In the genomic region with DNA sequence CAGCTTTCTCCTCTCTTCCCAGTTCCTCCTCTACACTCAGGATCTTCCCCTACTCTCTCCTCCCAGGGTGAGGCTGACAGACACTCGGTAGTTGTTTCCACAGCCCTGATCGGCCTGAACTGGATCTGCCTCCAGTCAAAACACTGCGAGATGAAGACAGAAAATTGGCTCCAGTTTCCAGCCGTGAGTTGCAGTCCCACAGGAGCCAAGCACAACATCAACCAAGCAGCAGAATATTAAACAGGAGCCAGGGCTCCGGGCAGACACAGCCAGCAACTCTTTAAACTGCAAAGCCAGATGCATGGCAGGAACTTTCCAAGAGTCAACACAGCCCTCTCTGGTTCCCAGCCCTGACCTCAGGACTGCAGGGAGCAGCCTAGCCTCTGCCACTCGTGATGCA, we compare ENCODE assay signal across 9 mouse cellular contexts. TPM values are rescaled to one million over a fixed set of nuclear protein-coding genes. Genes with fewer than 3 reads are reported as not detected.
DNase-seq lines count a peak whose midpoint lies in the region; ATAC-seq and TF ChIP-seq lines count a peak whose summit lies in the region.
"Had no signal": no experiment of that assay in that cellular context is flagged by ENCODE, and none has a peak within 500 bp of the region (broad histone marks: within the 10 kb centered on the region; RNA-seq: fewer than 3 reads in every experiment).

No protein-coding gene starts in this region.

- peaks cover 24% of the 10 kb centered on the region for H3K36me3 ChIP-seq in forebrain, embryonic 12.5 days (replicated peaks)
- H3K36me3 ChIP-seq in heart, postnatal 0 days (replicated peaks; ENCODE audit: control insufficient read depth, insufficient read depth, low read length), result peaks cover 14% of the 10 kb centered on the region; the same call in 1 of the 2 replicates
- H3K36me3 ChIP-seq in neural tube, embryonic 12.5 days, result peaks cover 29% of the 10 kb centered on the region

- H3K9ac ChIP-seq in forebrain, embryonic 12.5 days, result 0 out of 2 replicates have a peak overlapping the region, but pooled peaks have one; percentile 9
- H3K9ac ChIP-seq in heart, postnatal 0 days (replicated peaks; ENCODE audit: low read depth, low read length), result no peak overlapping the region
- no peak overlapping the region for H3K9ac ChIP-seq in neural tube, embryonic 12.5 days

- peak; percentile 43 for DNase-seq in adrenal gland, postnatal 10 days
- DNase-seq in adrenal gland, adult 18-20 months (ENCODE audit: low spot score in 2 of 2), result no peak
- peak; percentile 88 for DNase-seq in heart, postnatal 0 days (ENCODE audit: low spot score)
- peak; percentile 57 for DNase-seq in kidney, postnatal 14 days
- no peak for DNase-seq in cerebellum, adult 8-10 months
- DNase-seq in thymus, postnatal 36 days, result no peak

- H3K27me3 ChIP-seq in forebrain, embryonic 12.5 days, result peaks cover 37% of the 10 kb centered on the region
- peaks cover 25% of the 10 kb centered on the region; the same call in 1 of the 2 replicates for H3K27me3 ChIP-seq in heart, postnatal 0 days (ENCODE audit: control insufficient read depth, insufficient read depth, low read length)
- H3K27me3 ChIP-seq in neural tube, embryonic 12.5 days (replicated peaks), result peaks cover 18% of the 10 kb centered on the region; the same call in 1 of the 2 replicates

- no peaks in the 10 kb centered on the region for H3K9me3 ChIP-seq in forebrain, embryonic 12.5 days
- H3K9me3 ChIP-seq in heart, postnatal 0 days (replicated peaks; ENCODE audit: control insufficient read depth, low read length), result no peaks in the 10 kb centered on the region
- no peaks in the 10 kb centered on the region for H3K9me3 ChIP-seq in neural tube, embryonic 12.5 days

- H3K27ac ChIP-seq in forebrain, embryonic 12.5 days, result peak overlapping the region; percentile 65
- peak overlapping the region; percentile 63 for H3K27ac ChIP-seq in heart, postnatal 0 days (ENCODE audit: low read depth)
- H3K27ac ChIP-seq in neural tube, embryonic 12.5 days, result no peak overlapping the region

- TF ChIP-seq CTCF in heart, postnatal 0 days (IDR thresholded peaks at IDR 0.05; ENCODE audit: low read depth), result no peak

- WGBS in forebrain, embryonic 12.5 days, result 5% methylated on average over 6 of the region's 6 CpGs
- 4% methylated on average over 6 of the region's 6 CpGs for WGBS in heart, postnatal 0 days
- 10% methylated on average over 6 of the region's 6 CpGs for WGBS in neural tube, embryonic 12.5 days

- TF ChIP-seq EP300 in heart, postnatal 0 days (IDR thresholded peaks at IDR 0.05; ENCODE audit: low read depth), result no peak

- H3K4me2 ChIP-seq in forebrain, embryonic 12.5 days, result peak overlapping the region; percentile 39
- H3K4me2 ChIP-seq in heart, postnatal 0 days (ENCODE audit: low read depth, low read length), result peak overlapping the region; percentile 17
- H3K4me2 ChIP-seq in neural tube, embryonic 12.5 days (replicated peaks), result peak overlapping the region; percentile 75

- H3K4me3 ChIP-seq in forebrain, embryonic 12.5 days (replicated peaks), result peak overlapping the region; percentile 13; the same call in 1 of the 2 replicates
- H3K4me3 ChIP-seq in heart, postnatal 0 days (ENCODE audit: low read depth, low read length), result no peak overlapping the region
- no peak overlapping the region for H3K4me3 ChIP-seq in neural tube, embryonic 12.5 days

- peaks cover 50% of the 10 kb centered on the region for H3K4me1 ChIP-seq in forebrain, embryonic 12.5 days
- H3K4me1 ChIP-seq in heart, postnatal 0 days (ENCODE audit: control insufficient read depth, insufficient read depth), result peaks cover 20% of the 10 kb centered on the region
- H3K4me1 ChIP-seq in neural tube, embryonic 12.5 days, result peaks cover 39% of the 10 kb centered on the region

- ATAC-seq in forebrain, embryonic 12.5 days (ENCODE audit: low FRiP score), result no peak
- peak; percentile 80 for ATAC-seq in heart, postnatal 0 days (ENCODE audit: insufficient read depth, low read depth)
- no peak for ATAC-seq in neural tube, embryonic 12.5 days (ENCODE audit: low FRiP score, low read depth)

RNA-seq across cellular contexts. Expression of a gene that starts 3.9 kb away (rescaled TPM):
- 1 to 10 TPM; 7.9 to 9.3 TPM for total RNA-seq in adrenal gland, postnatal 10 days (2021)
- 1 to 10 TPM; 3.9 to 6.2 TPM for total RNA-seq in adrenal gland, adult 18-20 months (2021)
- polyA plus RNA-seq in forebrain, embryonic 12.5 days (2016; fragmentation: Nextera tagmentation; extraction: Ambion mirVana), result 24.5 and 25.8 TPM in 2 replicates
- total RNA-seq in heart, postnatal 0 days (2014; rRNA removed; ENCODE audit: low replicate concordance), result 2.3 and 4.0 TPM in 2 replicates
- polyA plus RNA-seq in heart, postnatal 0 days (2015; fragmentation: Nextera tagmentation; extraction: Ambion mirVana), result 5.0 and 5.5 TPM in 2 replicates
- 25.2 and 25.7 TPM in 2 replicates for polyA plus RNA-seq in neural tube, embryonic 12.5 days (2016; fragmentation: Nextera tagmentation; extraction: Ambion mirVana)
- total RNA-seq: liver, adult 2 months had no signal

Comparison
In these comparisons a context has a peak if more than half of its experiments do, and no peak if none do; other contexts are left out.
1. DNase-seq: peak in adrenal gland, postnatal 10 days (single experiment), heart, postnatal 0 days (single experiment) and kidney, postnatal 14 days (single experiment); none in adrenal gland, adult 18-20 months (0 of 2), cerebellum, adult 8-10 months (single experiment) and thymus, postnatal 36 days (0 of 2).
2. H3K4me2 ChIP-seq: peak in every context shown above with its lines; median percentile 75 in neural tube, embryonic 12.5 days; 39 in forebrain, embryonic 12.5 days; 17 in heart, postnatal 0 days.